Mouse (Mus musculus) hindbrain, embryonic 11.5 days (tissue): Measurements from ENCODE around the gene Grip1. TPM values are rescaled to one million over a fixed set of nuclear protein-coding genes. Genes with fewer than 3 reads are reported as not detected.

Experiments used
- ATAC-seq: fragments of 200-750 bp; cut with Nextera tagmentation; 2 replicates; pipeline ENCODE4 v1.8.0; 2017; ENCODE audit warnings: mild to moderate bottlenecking, moderate TSS enrichment, moderate library complexity; ENCODE audit not compliant: low FRiP score
- DNase-seq: peaks from one replicate; pipeline ENCODE4 v3.0.0-alpha.2; 2015; ENCODE audit warnings: low spot score
- H3K27ac ChIP-seq: fragments of 300-500 bp; sonication (generic); 2 replicates; pipeline ENCODE4 v1.5.1; 2014; ENCODE audit warnings: mild to moderate bottlenecking, low read depth, low read length
- H3K27me3 ChIP-seq: fragments of 300-500 bp; sonication (generic); 2 replicates; pipeline ENCODE4 v1.6.1; 2014; ENCODE audit warnings: mild to moderate bottlenecking, low read length, moderate library complexity, mixed read lengths; ENCODE audit not compliant: control insufficient read depth, insufficient read depth
- H3K36me3 ChIP-seq: fragments of 300-500 bp; sonication (generic); 2 replicates; pipeline ENCODE4 v1.6.1; 2014; ENCODE audit warnings: mild to moderate bottlenecking, low read length, moderate library complexity, mixed read lengths; ENCODE audit not compliant: control insufficient read depth, insufficient read depth
- H3K4me1 ChIP-seq: fragments of 300-500 bp; sonication (generic); replicated peaks from 2 replicates; pipeline ENCODE4 v1.6.1; 2014; ENCODE audit warnings: low read length, mixed read lengths; ENCODE audit not compliant: control insufficient read depth, insufficient read depth
- H3K4me2 ChIP-seq: fragments of 300-500 bp; sonication (generic); replicated peaks from 2 replicates; pipeline ENCODE4 v1.6.1; 2014; ENCODE audit warnings: mild to moderate bottlenecking, low read depth, low read length
- H3K4me3 ChIP-seq: fragments of 300-500 bp; sonication (generic); 2 replicates; pipeline ENCODE4 v1.5.1; 2014; ENCODE audit warnings: low read depth, low read length
- H3K9ac ChIP-seq: fragments of 300-500 bp; sonication (generic); 2 replicates; pipeline ENCODE4 v1.6.1; 2014; ENCODE audit warnings: low read depth, low read length
- H3K9me3 ChIP-seq: fragments of 300-500 bp; sonication (generic); 2 replicates; pipeline ENCODE4 v1.6.1; 2016; ENCODE audit warnings: low read length; ENCODE audit not compliant: control insufficient read depth
- WGBS: fragments of 180-500 bp; shearing (Covaris S2); extraction: QIAGEN DNeasy Blood & Tissue Kit; methylation state at CpG from one replicate; pipeline ENCODE4 v1.1.7; 2014; 5-methylcytosine and 5-hydroxymethylcytosine counted together
- polyA plus RNA-seq: library from polyadenylated mRNA; unstranded; fragments of >200 nt; fragmentation: Nextera tagmentation; extraction: Ambion mirVana; gene quantifications from 2 replicates; pipeline ENCODE4 v1.2.1, GENCODE M21; 2014

The Grip1 gene
- polyA plus RNA-seq, 1 experiment from 2014 or later, result 11.8 TPM

DNA sequence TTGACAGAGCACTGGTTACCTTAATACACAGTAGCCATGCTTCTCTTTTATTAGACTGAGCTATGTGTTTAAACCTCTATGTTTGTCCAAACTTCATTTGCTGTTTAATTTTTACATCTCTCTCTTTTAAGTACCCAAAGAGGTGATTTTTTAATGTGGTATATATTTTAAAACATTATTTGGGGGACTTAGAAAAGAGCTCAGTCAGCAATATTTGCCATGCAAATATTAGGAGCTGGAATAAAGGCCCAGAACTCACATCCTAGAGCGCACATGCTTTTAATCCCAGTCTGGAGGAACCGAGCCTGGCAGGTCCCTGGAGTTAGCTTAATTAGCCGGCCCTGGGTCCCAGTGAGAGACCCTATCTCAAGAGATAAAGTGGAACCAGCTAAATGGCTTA, 507.3 kb downstream of the Grip1 start:
- WGBS, result 64% methylated on average over 3 of the region's 3 CpGs
- H3K27ac ChIP-seq, result no peak overlapping the region
- H3K36me3 ChIP-seq, result no peaks in the 10 kb centered on the region
- ATAC-seq (no peak), DNase-seq (no peak)
- H3K9me3 ChIP-seq, result no peaks in the 10 kb centered on the region
- no peak overlapping the region for H3K9ac ChIP-seq
- no peak overlapping the region for H3K4me2 ChIP-seq
- H3K4me1 ChIP-seq, result 0 out of 2 replicates have a peak, but pooled peaks cover 2% of the 10 kb centered on the region
- no peak overlapping the region for H3K4me3 ChIP-seq
- no peaks in the 10 kb centered on the region for H3K27me3 ChIP-seq

DNA sequence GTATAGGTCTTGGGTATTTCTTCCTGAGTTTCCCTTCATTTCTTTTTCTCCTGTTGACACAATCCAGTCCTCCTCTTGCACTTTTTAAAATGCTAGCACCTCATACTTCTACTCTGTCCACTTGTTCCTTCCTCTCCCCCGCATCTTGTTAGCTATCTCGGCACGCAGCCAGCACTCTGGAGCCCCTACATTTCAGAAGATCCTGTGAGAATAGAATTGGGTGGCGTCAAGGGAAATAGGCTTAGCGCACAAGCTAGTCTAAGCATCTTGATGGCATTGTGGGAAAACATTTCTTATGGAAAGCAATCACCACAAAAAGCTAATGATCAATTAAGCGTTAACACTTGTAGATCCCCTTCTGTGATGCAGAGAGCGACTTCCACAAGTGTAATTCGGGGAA, 512.7 kb downstream of the Grip1 start:
- Histone ChIP-seq H3K4me2 (no peak overlapping the region), H3K27ac (no peak overlapping the region), H3K9ac (no peak overlapping the region), H3K27me3 (no peaks in the 10 kb centered on the region), H3K4me3 (no peak overlapping the region), H3K36me3 (no peaks in the 10 kb centered on the region), H3K4me1 (no peaks in the 10 kb centered on the region), H3K9me3 (no peaks in the 10 kb centered on the region)
- ATAC-seq (no peak), DNase-seq (no peak)
- 78% methylated on average over 8 of the region's 8 CpGs for WGBS

- no peaks in the 10 kb centered on the region for H3K4me1 ChIP-seq
- ATAC-seq (no peak), DNase-seq (no peak)
- H3K27me3 ChIP-seq, result no peaks in the 10 kb centered on the region
- H3K9me3 ChIP-seq, result no peaks in the 10 kb centered on the region
- no peak overlapping the region for H3K4me2 ChIP-seq
- H3K4me3 ChIP-seq, result no peak overlapping the region
- H3K36me3 ChIP-seq, result no peaks in the 10 kb centered on the region
- WGBS, result 60% methylated on average over 8 of the region's 8 CpGs
- H3K9ac ChIP-seq, result no peak overlapping the region
- H3K27ac ChIP-seq, result no peak overlapping the region
These were observed 525.8 kb downstream of the Grip1 start for GRCm38 (mm10) chr10:119979396-119979795.

GRCm38 (mm10) chr10:119980032-119980431, 526.4 kb downstream of the Grip1 start:
- Histone ChIP-seq H3K27ac (no peak overlapping the region), H3K36me3 (no peaks in the 10 kb centered on the region), H3K9me3 (no peaks in the 10 kb centered on the region), H3K9ac (no peak overlapping the region), H3K4me2 (no peak overlapping the region), H3K27me3 (no peaks in the 10 kb centered on the region), H3K4me1 (no peaks in the 10 kb centered on the region), H3K4me3 (no peak overlapping the region)
- WGBS, result 50% methylated on average over 11 of the region's 11 CpGs
- no peak for ATAC-seq
- DNase-seq, result no peak

- 92% methylated on average over 9 of the region's 9 CpGs for WGBS
- H3K4me1 ChIP-seq, result no peaks in the 10 kb centered on the region
- no peak for DNase-seq
These were observed 530.7 kb downstream of the Grip1 start for GRCm38 (mm10) chr10:119984299-119984698.

DNA sequence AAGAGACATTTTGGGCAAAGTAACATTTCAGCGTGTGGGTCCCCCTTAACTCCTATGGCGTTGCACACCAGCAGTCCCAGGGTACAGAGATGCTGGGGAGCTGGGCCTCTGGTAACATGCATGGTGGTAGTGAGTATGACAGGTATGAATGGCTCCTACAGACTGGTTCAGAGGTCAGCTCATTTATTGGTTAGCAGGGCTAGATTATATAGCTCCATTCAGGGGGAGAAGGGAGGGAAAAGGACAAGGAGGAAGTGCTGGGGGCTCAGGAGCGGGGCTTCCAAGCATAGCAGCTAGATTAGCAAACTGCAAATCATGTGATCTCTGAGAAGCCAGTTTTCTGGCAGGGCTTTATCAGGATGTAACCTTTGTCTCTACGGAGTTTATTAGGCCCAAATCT, 544.8 kb downstream of the Grip1 start:
- Histone ChIP-seq H3K36me3 (no peaks in the 10 kb centered on the region), H3K4me1 (no peaks in the 10 kb centered on the region), H3K9ac (no peak overlapping the region), H3K27me3 (no peaks in the 10 kb centered on the region), H3K4me3 (no peak overlapping the region), H3K9me3 (no peaks in the 10 kb centered on the region), H3K4me2 (no peak overlapping the region), H3K27ac (no peak overlapping the region)
- ATAC-seq (no peak), DNase-seq (no peak)
- 92% methylated on average over 4 of the region's 4 CpGs for WGBS

More at GRCm38 (mm10) chr10:119984299-119984698, 530.7 kb downstream of the Grip1 start:
- no peak overlapping the region for H3K4me3 ChIP-seq
- no peak overlapping the region for H3K9ac ChIP-seq
- H3K27ac ChIP-seq, result no peak overlapping the region
- H3K4me2 ChIP-seq, result no peak overlapping the region
- no peaks in the 10 kb centered on the region for H3K36me3 ChIP-seq
- H3K9me3 ChIP-seq, result no peaks in the 10 kb centered on the region
- no peaks in the 10 kb centered on the region for H3K27me3 ChIP-seq
- no peak for ATAC-seq

DNA sequence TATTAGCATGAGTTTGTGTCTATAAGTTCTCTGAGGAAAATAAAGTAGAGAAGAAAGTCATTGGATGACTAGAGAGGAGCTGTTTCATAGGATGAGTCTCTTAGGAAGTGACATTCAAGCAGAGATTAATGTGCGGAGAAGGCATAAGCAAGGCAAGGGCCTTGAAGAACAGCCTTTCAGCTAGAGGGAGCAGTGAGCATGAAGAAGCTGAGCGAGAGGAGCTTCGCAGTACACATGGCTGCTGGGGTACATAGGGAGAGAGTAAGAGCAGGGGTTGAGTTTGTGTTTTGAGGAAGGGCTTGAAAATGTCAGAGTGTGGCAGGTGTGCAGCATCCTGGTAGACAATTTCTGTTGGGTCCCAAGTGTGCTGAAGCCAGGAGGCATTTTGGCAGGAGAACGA, 548.5 kb downstream of the Grip1 start:
- H3K9ac ChIP-seq, result no peak overlapping the region
- H3K36me3 ChIP-seq, result no peaks in the 10 kb centered on the region
- no peaks in the 10 kb centered on the region for H3K27me3 ChIP-seq
- no peak overlapping the region for H3K27ac ChIP-seq
- H3K4me1 ChIP-seq, result no peaks in the 10 kb centered on the region
- 96% methylated on average over 4 of the region's 4 CpGs for WGBS
- no peak for ATAC-seq
- no peak overlapping the region for H3K4me3 ChIP-seq
- H3K9me3 ChIP-seq, result no peaks in the 10 kb centered on the region
- no peak for DNase-seq
- no peak overlapping the region for H3K4me2 ChIP-seq

DNA sequence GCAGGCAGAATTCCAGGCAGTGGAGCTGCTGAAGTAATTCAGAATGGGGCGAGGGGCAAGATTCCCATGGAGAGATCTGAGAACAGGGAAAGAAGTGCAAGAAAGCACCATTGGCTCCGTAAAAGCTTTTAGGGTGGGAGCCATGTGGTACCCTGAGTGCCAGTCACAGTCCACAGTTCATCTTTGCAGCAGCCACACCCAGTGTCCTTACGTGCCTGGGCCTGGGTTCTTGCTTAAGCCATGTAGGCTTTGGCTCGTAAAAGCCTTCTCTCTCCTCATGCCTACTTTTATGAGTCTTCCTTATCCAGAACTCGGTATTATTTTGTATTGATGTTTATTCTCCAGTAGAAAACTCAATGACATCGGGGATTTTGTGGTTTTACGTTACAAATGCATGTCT, 550.5 kb downstream of the Grip1 start:
- no peak overlapping the region for H3K4me3 ChIP-seq
- H3K27ac ChIP-seq, result no peak overlapping the region
- no peaks in the 10 kb centered on the region for H3K4me1 ChIP-seq
- DNase-seq (no peak), ATAC-seq (no peak)
- no peak overlapping the region for H3K4me2 ChIP-seq
- H3K9me3 ChIP-seq, result no peaks in the 10 kb centered on the region
- H3K9ac ChIP-seq, result no peak overlapping the region
- WGBS, result 90% methylated on average over 7 of the region's 7 CpGs
- no peaks in the 10 kb centered on the region for H3K27me3 ChIP-seq
- no peaks in the 10 kb centered on the region for H3K36me3 ChIP-seq

- 93% methylated on average over 5 of the region's 5 CpGs for WGBS
- no peaks in the 10 kb centered on the region for H3K9me3 ChIP-seq
- H3K27me3 ChIP-seq, result no peaks in the 10 kb centered on the region
- H3K4me1 ChIP-seq, result no peaks in the 10 kb centered on the region
- no peak overlapping the region for H3K9ac ChIP-seq
- no peaks in the 10 kb centered on the region for H3K36me3 ChIP-seq
- no peak overlapping the region for H3K27ac ChIP-seq
- no peak overlapping the region for H3K4me2 ChIP-seq
- no peak for DNase-seq
- ATAC-seq, result no peak
- no peak overlapping the region for H3K4me3 ChIP-seq
These were observed 552.0 kb downstream of the Grip1 start for GRCm38 (mm10) chr10:120005581-120005980.
